Mouse (Mus musculus) heart, embryonic 14.5 days (tissue): ENCODE data around the gene Sprr2a1. TPM values are rescaled to one million over a fixed set of nuclear protein-coding genes. Genes with fewer than 3 reads are reported as not detected.
"Not testable (repeated sequence)": the region's sequence is repeated elsewhere in the genome, so short reads cannot be mapped to it uniquely, and the experiment has no call there.

Experiments used
- ATAC-seq: fragments of 200-750 bp; cut with Nextera tagmentation; 2 replicates; pipeline ENCODE4 v1.8.0; 2017; ENCODE audit warnings: low read depth, moderate TSS enrichment; ENCODE audit not compliant: insufficient number of reproducible peaks, insufficient read depth, low FRiP score
- H3K27ac ChIP-seq, 2 experiments: fragments of 200-500 bp in 1 of 2; fragments of 300-500 bp in 1 of 2; sonication (generic) in 1 of 2; replicated peaks in 1 of 2; 2 replicates each; pipeline ENCODE4 v1.5.1; 2012 to 2014; ENCODE audit warnings: low read depth in 2 of 2, low read length in 2 of 2, control low read depth in 1 of 2, mild to moderate bottlenecking in 1 of 2, mixed read lengths in 1 of 2; ENCODE audit not compliant: control insufficient read depth in 1 of 2, insufficient read depth in 1 of 2
- H3K27me3 ChIP-seq: fragments of 300-500 bp; sonication (generic); 2 replicates; pipeline ENCODE4 v1.6.1; 2014; ENCODE audit warnings: mild to moderate bottlenecking, low read length, control low read depth; ENCODE audit not compliant: control insufficient read depth, insufficient read depth
- H3K36me3 ChIP-seq: fragments of 300-500 bp; sonication (generic); 2 replicates; pipeline ENCODE4 v1.6.1; 2014; ENCODE audit warnings: mild to moderate bottlenecking, control low read depth, low read length, mixed read lengths; ENCODE audit not compliant: control insufficient read depth, insufficient read depth
- H3K4me1 ChIP-seq, 2 experiments: fragments of 200-500 bp in 1 of 2; fragments of 300-500 bp in 1 of 2; sonication (generic) in 1 of 2; 2 replicates each; pipeline ENCODE4 v1.6.1; 2012 to 2014; ENCODE audit warnings: low read length in 2 of 2, control low read depth in 1 of 2, mixed read lengths in 1 of 2; ENCODE audit not compliant: control insufficient read depth in 2 of 2, insufficient read depth in 2 of 2
- H3K4me2 ChIP-seq: fragments of 300-500 bp; sonication (generic); 2 replicates; pipeline ENCODE4 v1.6.1; 2014; ENCODE audit warnings: mild to moderate bottlenecking, low read length
- H3K4me3 ChIP-seq, 2 experiments: fragments of 200-500 bp in 1 of 2; fragments of 300-500 bp in 1 of 2; sonication (generic) in 1 of 2; 2 replicates each; pipeline ENCODE4 v1.5.1; 2012 to 2014; ENCODE audit warnings: low read length in 2 of 2, mild to moderate bottlenecking in 2 of 2, control low read depth in 1 of 2, low read depth in 1 of 2, moderate library complexity in 1 of 2; ENCODE audit not compliant: control insufficient read depth in 1 of 2, insufficient read depth in 1 of 2
- H3K9ac ChIP-seq: fragments of 300-500 bp; sonication (generic); 2 replicates; pipeline ENCODE4 v1.6.1; 2014; ENCODE audit warnings: mild to moderate bottlenecking, low read length
- H3K9me3 ChIP-seq: fragments of 300-500 bp; sonication (generic); 2 replicates; pipeline ENCODE4 v1.6.1; 2016; ENCODE audit warnings: low read length, control low read depth; ENCODE audit not compliant: control insufficient read depth
- WGBS: fragments of 180-500 bp; shearing (Covaris S2); extraction: QIAGEN DNeasy Blood & Tissue Kit; methylation state at CpG from one replicate; pipeline ENCODE4 v1.1.7; 2014; 5-methylcytosine and 5-hydroxymethylcytosine counted together
- polyA plus RNA-seq: library from polyadenylated mRNA; unstranded; fragments of >200 nt; fragmentation: Nextera tagmentation; extraction: Ambion mirVana; gene quantifications from 2 replicates; pipeline ENCODE4 v1.2.1, GENCODE M21; 2014

Sprr2a1 gene
- 0.16 TPM in 1 of 2 replicates, not detected in the other for polyA plus RNA-seq

DNA sequence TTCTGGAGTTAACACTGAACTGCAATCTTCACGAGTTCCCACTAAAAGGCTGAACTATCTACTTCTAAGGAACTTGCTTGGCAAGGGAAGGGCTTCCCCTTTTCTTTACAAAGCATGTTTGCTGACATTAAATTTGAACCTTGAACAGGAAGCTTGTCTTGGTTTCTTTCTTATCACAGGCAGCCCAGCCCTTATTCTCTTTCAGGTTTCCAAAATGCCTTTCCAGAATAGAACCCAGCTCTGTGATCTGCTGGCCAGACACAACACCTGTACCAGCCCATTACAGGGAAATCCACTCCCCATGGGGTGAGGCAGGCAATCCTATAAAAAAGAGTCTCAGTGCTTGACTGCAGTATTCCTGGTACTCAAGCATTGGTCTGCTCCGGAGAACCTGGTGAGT, at the start of gene Sprr2a1, which contains the start of gene Sprr2a2:
Gene Sprr2a1 (plus strand): TSS at position 231 of the 400 bp plus-strand sequence.
Gene Sprr2a2 (plus strand): TSS at position 352 of the 400 bp plus-strand sequence.
- H3K4me2 ChIP-seq, H3K9me3 ChIP-seq, H3K9ac ChIP-seq, H3K36me3 ChIP-seq, H3K27me3 ChIP-seq, ATAC-seq, H3K4me1 ChIP-seq, H3K4me3 ChIP-seq, H3K27ac ChIP-seq: not testable (repeated sequence)
- no CpG with 5 or more reads among the region's 2 CpGs for WGBS

DNA sequence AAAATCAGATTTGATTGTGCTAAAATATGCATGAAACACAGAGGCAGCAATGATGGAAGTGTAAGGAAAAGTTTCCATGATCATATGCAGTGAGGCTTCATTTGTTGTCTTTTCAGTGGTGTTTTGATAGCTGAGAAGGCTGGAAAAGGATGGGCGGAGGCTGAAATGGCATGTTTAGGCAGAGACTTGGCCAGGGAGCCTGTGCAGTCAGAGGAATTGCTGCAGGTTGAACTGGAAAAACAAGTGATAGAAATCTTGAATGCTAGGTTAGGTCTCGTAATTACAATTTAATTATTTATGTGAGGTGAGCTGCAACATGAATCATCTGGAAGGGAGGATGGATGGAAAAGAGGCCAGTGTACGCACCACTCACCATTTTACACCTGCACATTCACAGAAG, 45.8 kb upstream of the Sprr2a1 start:
- 78% methylated on average over 3 of the region's 3 CpGs for WGBS
- H3K9ac ChIP-seq = no peak overlapping the region
- no peak overlapping the region for H3K27ac ChIP-seq
- H3K4me1 ChIP-seq = no peaks in the 10 kb centered on the region
- H3K9me3 ChIP-seq = no peaks in the 10 kb centered on the region
- ATAC-seq = no peak
- H3K27me3 ChIP-seq = no peaks in the 10 kb centered on the region
- H3K4me3 ChIP-seq = no peak overlapping the region
- no peak overlapping the region for H3K4me2 ChIP-seq
- no peaks in the 10 kb centered on the region for H3K36me3 ChIP-seq

DNA sequence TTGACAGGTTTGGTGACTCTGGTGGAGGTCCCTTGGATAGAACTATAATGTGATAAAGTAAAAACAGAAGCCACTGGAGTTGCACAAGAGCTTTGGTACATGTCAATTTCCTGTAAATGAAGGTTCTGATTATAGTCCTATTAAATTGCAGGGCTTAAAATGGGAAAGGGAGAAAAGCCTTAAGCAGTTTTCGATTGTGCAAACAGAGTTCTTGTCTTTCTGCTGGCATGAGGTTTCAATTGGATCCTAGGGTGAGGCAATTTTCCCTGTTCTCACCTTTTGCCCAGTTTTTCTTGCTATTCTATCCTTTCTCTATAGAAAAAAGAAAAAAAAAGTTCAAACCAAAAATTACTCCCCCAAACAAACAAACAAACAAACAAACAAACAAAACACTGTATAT, 38.7 kb upstream of the Sprr2a1 start:
- Histone ChIP-seq H3K9ac (no peak overlapping the region), H3K27ac (no peak overlapping the region), H3K4me2 (no peak overlapping the region), H3K27me3 (no peaks in the 10 kb centered on the region), H3K4me1 (no peaks in the 10 kb centered on the region), H3K9me3 (no peaks in the 10 kb centered on the region), H3K4me3 (no peak overlapping the region), H3K36me3 (no peaks in the 10 kb centered on the region)
- ATAC-seq = no peak
- 65% methylated on average over 1 of the region's 1 CpGs for WGBS

GRCm38 (mm10) chr3:92195512-92196200, 19.9 kb upstream of the Sprr2a1 start:
- WGBS = 83% methylated on average over 6 of the region's 6 CpGs
- ATAC-seq = peak; percentile 39; the same call in 1 of the 2 replicates

DNA sequence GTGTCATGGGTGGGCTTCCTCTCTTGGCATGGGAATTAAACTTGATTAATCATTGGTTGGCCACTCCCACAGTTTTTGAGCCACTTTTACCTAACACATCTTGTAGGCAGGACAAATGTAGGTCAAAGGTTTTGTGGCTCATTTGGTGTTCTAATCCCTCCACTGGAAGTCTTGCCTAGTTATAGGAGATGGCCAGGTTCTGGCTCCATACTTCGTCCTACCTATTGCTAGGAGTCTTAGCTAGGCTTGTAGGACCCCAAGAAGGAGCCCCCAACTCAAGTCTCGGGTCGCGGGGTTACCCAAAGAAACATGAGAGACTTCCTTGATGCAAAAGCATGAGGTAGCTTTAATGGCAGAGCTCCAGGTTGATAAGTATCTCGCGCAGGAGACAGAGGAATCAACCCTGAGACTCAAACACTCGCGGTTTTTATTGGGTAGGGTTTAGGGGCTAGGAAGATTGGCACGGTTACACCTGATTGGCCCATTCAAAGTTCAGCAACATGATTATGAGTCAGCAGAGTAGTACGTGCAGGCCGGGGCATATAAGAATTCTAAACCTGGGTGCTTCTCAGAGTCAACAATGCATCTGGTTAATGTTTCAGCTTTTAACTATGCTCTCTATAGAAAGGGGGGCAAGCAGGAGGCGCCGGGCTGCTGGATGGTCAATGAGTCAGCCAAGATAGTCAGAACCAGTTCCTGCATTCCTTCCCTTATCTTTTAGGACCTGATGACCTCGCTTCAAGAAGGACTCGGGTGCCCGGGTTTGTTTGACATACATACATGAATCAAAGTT, 4.3 kb upstream of the Sprr2a1 start:
- H3K27ac ChIP-seq, H3K4me2 ChIP-seq, H3K4me1 ChIP-seq, H3K36me3 ChIP-seq, H3K4me3 ChIP-seq, H3K27me3 ChIP-seq, H3K9me3 ChIP-seq, H3K9ac ChIP-seq: not testable (repeated sequence)
- peak; percentile 45 for ATAC-seq
- WGBS = no CpG with 5 or more reads among the region's 16 CpGs

More at GRCm38 (mm10) chr3:92195512-92196200, 19.9 kb upstream of the Sprr2a1 start:
- no peaks in the 10 kb centered on the region for H3K4me1 ChIP-seq
- no peaks in the 10 kb centered on the region for H3K36me3 ChIP-seq
- no peaks in the 10 kb centered on the region for H3K27me3 ChIP-seq
- no peaks in the 10 kb centered on the region for H3K9me3 ChIP-seq
- H3K9ac ChIP-seq = no peak overlapping the region
- H3K4me2 ChIP-seq = no peak overlapping the region
- H3K27ac ChIP-seq = no peak overlapping the region
- no peak overlapping the region for H3K4me3 ChIP-seq

GRCm38 (mm10) chr3:92212059-92212458, 3.5 kb upstream of the Sprr2a1 start:
- not testable (repeated sequence) for H3K9ac ChIP-seq, H3K9me3 ChIP-seq, H3K4me1 ChIP-seq, H3K27ac ChIP-seq, H3K36me3 ChIP-seq, H3K4me3 ChIP-seq, H3K27me3 ChIP-seq, ATAC-seq, H3K4me2 ChIP-seq
- no CpG with 5 or more reads among the region's 1 CpGs for WGBS

GRCm38 (mm10) chr3:92213651-92214050, 1.9 kb upstream of the Sprr2a1 start:
- not testable (repeated sequence) for H3K4me3 ChIP-seq, ATAC-seq, H3K4me2 ChIP-seq, H3K27ac ChIP-seq, H3K9me3 ChIP-seq, H3K27me3 ChIP-seq, H3K36me3 ChIP-seq, H3K4me1 ChIP-seq, H3K9ac ChIP-seq
